Mouse (Mus musculus) liver, embryonic 13.5 days (tissue): ENCODE results near the gene Dock7. TPM values are rescaled to one million over a fixed set of nuclear protein-coding genes. Genes with fewer than 3 reads are reported as not detected.
A peak's percentile ranks its signal among the peaks of the same experiment; 100 is the strongest.

ENCODE experiments used
- ATAC-seq: fragments of 200-750 bp; cut with Nextera tagmentation; 2 replicates; pipeline ENCODE4 v1.8.0; 2017; ENCODE audit warnings: low read depth, mild to moderate bottlenecking, moderate number of reproducible peaks, moderate library complexity
- DNase-seq: peaks from one replicate; pipeline ENCODE4 v3.0.0; 2022
- H3K27ac ChIP-seq: fragments of 300-500 bp; sonication (generic); 2 replicates; pipeline ENCODE4 v1.5.1; 2015; ENCODE audit warnings: moderate library complexity, mild to moderate bottlenecking, inconsistent platforms
- H3K27me3 ChIP-seq: fragments of 300-500 bp; sonication (generic); 2 replicates; pipeline ENCODE4 v1.6.1; 2015; ENCODE audit warnings: mild to moderate bottlenecking, inconsistent platforms
- H3K36me3 ChIP-seq: fragments of 300-500 bp; sonication (generic); 2 replicates; pipeline ENCODE4 v1.6.1; 2015; ENCODE audit warnings: mild to moderate bottlenecking, inconsistent platforms
- H3K4me1 ChIP-seq: fragments of 300-500 bp; sonication (generic); replicated peaks from 2 replicates; pipeline ENCODE4 v1.6.1; 2015; ENCODE audit warnings: inconsistent platforms
- H3K4me2 ChIP-seq: fragments of 300-500 bp; sonication (generic); 2 replicates; pipeline ENCODE4 v1.6.1; 2015; ENCODE audit warnings: inconsistent platforms, mild to moderate bottlenecking, moderate library complexity
- H3K4me3 ChIP-seq: fragments of 300-500 bp; sonication (generic); replicated peaks from 2 replicates; pipeline ENCODE4 v1.5.1; 2015; ENCODE audit warnings: mild to moderate bottlenecking, inconsistent platforms
- H3K9ac ChIP-seq: fragments of 300-500 bp; sonication (generic); 2 replicates; pipeline ENCODE4 v1.6.1; 2015; ENCODE audit warnings: mild to moderate bottlenecking, inconsistent platforms
- H3K9me3 ChIP-seq: fragments of 300-500 bp; sonication (generic); replicated peaks from 2 replicates; pipeline ENCODE4 v1.6.1; 2016; ENCODE audit warnings: inconsistent platforms
- WGBS: fragments of 180-500 bp; shearing (Covaris S2); methylation state at CpG from one replicate; pipeline ENCODE4 v1.1.7; 2015; ENCODE audit not compliant: insufficient replicate concordance; 5-methylcytosine and 5-hydroxymethylcytosine counted together
- polyA plus RNA-seq: library from polyadenylated mRNA; unstranded; fragments of >200 nt; fragmentation: Nextera tagmentation; extraction: Ambion mirVana; gene quantifications from 2 replicates; pipeline ENCODE4 v1.2.1, GENCODE M21; 2015

The Dock7 gene
- polyA plus RNA-seq, 1 experiment from 2014 or later: 9.3 TPM

DNA sequence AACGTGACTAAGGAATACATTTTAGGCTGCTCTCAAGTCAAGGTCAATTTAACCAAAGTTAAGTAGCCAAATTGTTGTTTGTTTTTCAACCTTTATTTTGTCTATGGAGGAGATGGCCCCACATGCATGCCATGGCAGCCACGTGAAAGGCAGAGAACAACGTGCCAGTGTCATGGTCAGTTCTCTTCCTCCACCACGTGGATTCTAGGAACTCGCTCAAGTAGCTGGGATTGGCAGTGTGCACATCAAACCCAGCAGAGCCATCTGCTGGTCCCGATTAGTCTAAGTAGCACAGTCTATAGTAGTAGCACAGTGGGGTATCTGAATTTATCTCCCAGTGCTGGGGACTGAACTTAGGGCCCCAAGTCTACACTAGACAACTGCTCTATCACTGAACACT lies 51.9 kb downstream of the Dock7 start:
- peaks cover 23% of the 10 kb centered on the region for H3K36me3 ChIP-seq
- no peak overlapping the region for H3K4me3 ChIP-seq
- no peak for DNase-seq
- H3K27me3 ChIP-seq: no peaks in the 10 kb centered on the region
- no peaks in the 10 kb centered on the region for H3K9me3 ChIP-seq
- no peaks in the 10 kb centered on the region for H3K4me1 ChIP-seq
- H3K4me2 ChIP-seq: no peak overlapping the region
- no peak overlapping the region for H3K27ac ChIP-seq
- WGBS: 69% methylated on average over 6 of the region's 6 CpGs
- 0 out of 2 replicates have a peak, but pooled peaks have one; percentile 12 for ATAC-seq
- H3K9ac ChIP-seq: no peak overlapping the region

DNA sequence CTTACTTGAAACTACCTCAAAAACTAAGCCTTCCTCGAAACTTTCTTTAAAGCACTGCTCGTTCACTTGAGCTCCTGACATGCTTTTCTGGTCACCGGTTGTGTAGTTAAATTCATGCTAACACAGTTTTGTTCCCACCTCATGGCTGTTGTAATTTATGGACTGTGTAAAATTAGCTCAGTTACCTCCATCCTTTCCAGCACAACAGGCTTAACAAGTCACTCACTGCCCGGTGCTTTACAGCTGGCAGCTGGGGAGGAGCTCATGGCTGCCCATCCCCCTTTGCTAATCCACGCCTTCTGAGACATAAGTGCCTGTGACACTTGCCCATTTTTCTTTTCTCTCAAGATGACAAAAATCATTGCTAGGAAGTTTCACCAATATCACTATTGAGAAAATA lies 56.2 kb downstream of the Dock7 start:
- DNase-seq: no peak
- WGBS: 76% methylated on average over 5 of the region's 5 CpGs
- no peak for ATAC-seq
- H3K4me1 ChIP-seq: no peaks in the 10 kb centered on the region
- no peak overlapping the region for H3K27ac ChIP-seq
- no peak overlapping the region for H3K4me2 ChIP-seq
- H3K9ac ChIP-seq: no peak overlapping the region
- H3K9me3 ChIP-seq: no peaks in the 10 kb centered on the region
- H3K27me3 ChIP-seq: no peaks in the 10 kb centered on the region
- no peak overlapping the region for H3K4me3 ChIP-seq
- peaks cover 8% of the 10 kb centered on the region; the same call in 1 of the 2 replicates for H3K36me3 ChIP-seq

GRCm38 (mm10) chr4:99048581-99048980 lies 72.1 kb downstream of the Dock7 start:
- Histone ChIP-seq H3K27ac (no peak overlapping the region), H3K4me3 (no peak overlapping the region), H3K36me3 (peaks cover 8% of the 10 kb centered on the region; the same call in 1 of the 2 replicates), H3K4me1 (peaks cover 29% of the 10 kb centered on the region), H3K9ac (no peak overlapping the region), H3K4me2 (no peak overlapping the region), H3K9me3 (no peaks in the 10 kb centered on the region), H3K27me3 (no peaks in the 10 kb centered on the region)
- DNase-seq (no peak), ATAC-seq (no peak)
- 70% methylated on average over 2 of the region's 2 CpGs for WGBS

- peaks cover 22% of the 10 kb centered on the region for H3K36me3 ChIP-seq
- 73% methylated on average over 3 of the region's 3 CpGs for WGBS
- no peaks in the 10 kb centered on the region for H3K9me3 ChIP-seq
- no peak for ATAC-seq
- no peak overlapping the region for H3K9ac ChIP-seq
- no peaks in the 10 kb centered on the region for H3K27me3 ChIP-seq
- H3K4me3 ChIP-seq: no peak overlapping the region
- H3K4me2 ChIP-seq: no peak overlapping the region
- H3K4me1 ChIP-seq: peaks cover 29% of the 10 kb centered on the region
- DNase-seq: no peak
- H3K27ac ChIP-seq: no peak overlapping the region
Observed at GRCm38 (mm10) chr4:99046471-99046870, 74.2 kb downstream of the Dock7 start.

DNA sequence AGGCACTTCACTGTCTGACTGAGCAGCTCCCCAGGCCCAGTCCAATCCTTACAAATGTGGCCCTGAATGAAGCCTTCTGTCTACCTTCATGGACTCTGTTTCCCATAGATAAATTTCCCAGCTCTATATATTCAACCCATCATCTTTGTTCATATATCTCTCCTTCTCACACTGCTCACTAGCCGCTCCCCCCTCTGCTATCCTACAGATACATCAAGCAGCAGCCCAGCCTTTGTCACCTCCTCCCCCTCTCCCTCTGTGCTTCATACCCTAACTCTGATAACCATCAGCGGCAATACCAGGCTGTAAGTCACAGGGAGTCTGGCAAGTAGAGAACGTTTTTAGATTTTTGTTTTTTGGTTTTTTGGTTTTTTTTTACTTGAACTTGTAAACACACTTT lies 75.9 kb downstream of the Dock7 start:
- Histone ChIP-seq H3K9ac (peak overlapping the region; percentile 10; the same call in 1 of the 2 replicates), H3K27ac (peak overlapping the region; percentile 65), H3K4me2 (0 out of 2 replicates have a peak overlapping the region, but pooled peaks have one; percentile 9), H3K4me3 (no peak overlapping the region), H3K27me3 (no peaks in the 10 kb centered on the region), H3K36me3 (peaks cover 24% of the 10 kb centered on the region), H3K9me3 (no peaks in the 10 kb centered on the region), H3K4me1 (peaks cover 29% of the 10 kb centered on the region)
- DNase-seq (peak; percentile 55), ATAC-seq (peak; percentile 99)
- WGBS: 20% methylated on average over 3 of the region's 3 CpGs

GRCm38 (mm10) chr4:99032921-99033320 lies 87.8 kb downstream of the Dock7 start:
- H3K4me2 ChIP-seq: peak overlapping the region; percentile 36; the same call in 1 of the 2 replicates
- no peaks in the 10 kb centered on the region for H3K9me3 ChIP-seq
- no peaks in the 10 kb centered on the region for H3K4me1 ChIP-seq
- ATAC-seq: no peak
- DNase-seq: no peak
- H3K36me3 ChIP-seq: no peaks in the 10 kb centered on the region
- no peak overlapping the region for H3K9ac ChIP-seq
- H3K4me3 ChIP-seq: no peak overlapping the region
- H3K27me3 ChIP-seq: no peaks in the 10 kb centered on the region
- 28% methylated on average over 4 of the region's 4 CpGs for WGBS
- H3K27ac ChIP-seq: no peak overlapping the region

- peak within 1 kb of the TSS; percentile 36 for H3K4me3 ChIP-seq
- H3K27me3 ChIP-seq: no peaks in the 10 kb centered on the region
- H3K9ac ChIP-seq: no peak within 1 kb of the TSS
- no peak for DNase-seq
- H3K27ac ChIP-seq: no peak within 1 kb of the TSS
- H3K4me1 ChIP-seq: no peaks in the 10 kb centered on the region
- H3K9me3 ChIP-seq: no peaks in the 10 kb centered on the region
- ATAC-seq: no peak
- H3K4me2 ChIP-seq: no peak within 1 kb of the TSS
- WGBS: 72% methylated on average over 2 of the region's 2 CpGs
- no peaks in the 10 kb centered on the region for H3K36me3 ChIP-seq
Observed at GRCm38 (mm10) chr4:99030686-99031085, 90.0 kb downstream of the Dock7 start, which contains the start of gene Angptl3. Gene Angptl3, plus strand, starts transcription at chr4:99030954.

DNA sequence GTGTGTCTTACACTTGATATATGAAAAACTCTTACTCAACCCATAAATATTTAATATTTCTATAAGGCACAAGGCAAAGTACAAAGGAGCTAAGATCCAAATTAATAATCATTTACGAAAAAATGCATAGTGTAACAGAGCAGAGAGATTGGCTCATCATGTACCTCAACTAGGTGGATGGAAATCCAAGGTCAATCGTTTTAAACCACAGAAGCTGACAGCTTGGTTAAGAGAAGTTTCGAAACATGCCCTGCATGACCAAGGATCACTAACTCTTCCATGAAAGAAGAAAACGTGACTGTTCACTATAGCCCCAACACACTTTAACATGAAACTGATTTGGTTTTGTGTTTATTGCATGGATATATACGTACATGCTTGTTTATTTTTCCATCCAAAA lies 92.3 kb downstream of the Dock7 start:
- no peak for ATAC-seq
- 59% methylated on average over 5 of the region's 5 CpGs for WGBS
- no peak for DNase-seq
- H3K4me3 ChIP-seq: no peak overlapping the region
- H3K36me3 ChIP-seq: no peaks in the 10 kb centered on the region
- no peak overlapping the region for H3K27ac ChIP-seq
- no peak overlapping the region for H3K9ac ChIP-seq
- H3K4me2 ChIP-seq: no peak overlapping the region
- H3K4me1 ChIP-seq: no peaks in the 10 kb centered on the region
- no peaks in the 10 kb centered on the region for H3K9me3 ChIP-seq
- H3K27me3 ChIP-seq: no peaks in the 10 kb centered on the region

DNA sequence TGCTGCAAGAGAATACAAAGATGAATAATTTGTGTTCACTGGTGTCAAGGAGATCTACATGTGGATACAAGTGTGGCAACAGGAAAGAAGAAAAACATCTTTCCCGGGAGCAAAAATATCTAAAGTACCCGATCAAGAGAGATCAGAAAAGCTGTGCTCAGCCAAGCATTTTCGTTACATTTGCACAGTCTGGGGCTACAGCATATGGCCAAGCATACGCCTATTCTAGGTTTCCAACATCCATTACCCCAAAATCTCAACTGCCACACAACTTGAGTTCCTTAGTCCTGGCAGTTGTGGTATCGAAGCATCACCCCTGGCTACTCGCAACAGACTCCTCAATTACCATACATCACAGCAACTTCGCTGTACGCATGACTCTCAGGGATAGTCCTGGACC lies 98.5 kb downstream of the Dock7 start:
- H3K4me1 ChIP-seq: no peaks in the 10 kb centered on the region
- H3K27ac ChIP-seq: no peak overlapping the region
- WGBS: 84% methylated on average over 8 of the region's 8 CpGs
- H3K9ac ChIP-seq: no peak overlapping the region
- no peaks in the 10 kb centered on the region for H3K9me3 ChIP-seq
- no peaks in the 10 kb centered on the region for H3K27me3 ChIP-seq
- H3K4me3 ChIP-seq: no peak overlapping the region
- H3K4me2 ChIP-seq: no peak overlapping the region
- DNase-seq (no peak), ATAC-seq (no peak)
- H3K36me3 ChIP-seq: peaks cover 10% of the 10 kb centered on the region

DNA sequence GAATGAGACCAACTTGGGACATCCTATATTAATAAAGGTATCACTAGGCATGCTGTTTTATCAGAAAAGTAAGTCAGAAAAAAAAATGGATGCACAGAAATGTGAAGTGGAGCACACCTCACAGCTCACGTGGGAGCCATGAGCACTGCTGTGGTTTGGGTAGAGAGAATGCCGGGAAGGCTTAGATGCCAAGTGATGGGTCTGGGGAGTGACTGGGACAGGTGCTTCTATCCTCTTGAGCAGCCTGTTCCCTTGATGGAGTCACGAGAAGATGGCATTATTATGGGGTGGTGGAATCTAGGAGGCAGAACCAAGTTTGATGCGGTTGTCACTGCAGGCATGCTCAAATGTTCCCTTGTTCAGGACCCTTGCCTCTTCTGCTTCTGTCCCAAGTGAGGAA lies 109.7 kb downstream of the Dock7 start:
- Histone ChIP-seq H3K9ac (no peak overlapping the region), H3K27me3 (no peaks in the 10 kb centered on the region), H3K4me1 (no peaks in the 10 kb centered on the region), H3K27ac (no peak overlapping the region), H3K4me3 (no peak overlapping the region), H3K36me3 (no peaks in the 10 kb centered on the region), H3K4me2 (no peak overlapping the region), H3K9me3 (no peaks in the 10 kb centered on the region)
- DNase-seq (no peak), ATAC-seq (no peak)
- 77% methylated on average over 4 of the region's 4 CpGs for WGBS

- no peak for ATAC-seq
Observed at GRCm38 (mm10) chr4:99006319-99006718, 114.4 kb downstream of the Dock7 start.

DNA sequence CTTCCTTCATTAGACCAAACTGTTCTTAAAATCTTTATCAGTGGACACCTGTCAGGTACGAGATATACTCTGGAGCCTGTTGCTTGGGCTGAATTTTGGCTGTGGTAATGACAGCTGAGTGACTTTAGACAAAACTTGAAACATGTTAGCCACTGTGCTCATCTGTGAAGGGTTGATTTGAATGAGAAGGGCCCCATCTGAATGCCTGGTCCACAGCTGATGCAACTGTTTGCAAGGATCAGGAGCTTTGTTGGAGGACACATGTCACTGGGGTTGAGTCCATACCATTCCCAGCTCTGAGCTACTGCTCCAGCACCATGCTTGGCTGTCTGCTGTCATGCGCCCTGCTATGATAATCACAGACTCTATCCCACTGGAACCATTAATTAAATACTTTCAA lies 115.1 kb downstream of the Dock7 start:
- no peaks in the 10 kb centered on the region; the same call in 1 of the 2 replicates for H3K36me3 ChIP-seq
- no peak overlapping the region for H3K4me3 ChIP-seq
- DNase-seq (no peak), ATAC-seq (no peak)
- no peaks in the 10 kb centered on the region for H3K4me1 ChIP-seq
- no peak overlapping the region for H3K27ac ChIP-seq
- H3K27me3 ChIP-seq: no peaks in the 10 kb centered on the region
- WGBS: 63% methylated on average over 2 of the region's 2 CpGs
- H3K9me3 ChIP-seq: no peaks in the 10 kb centered on the region
- H3K4me2 ChIP-seq: no peak overlapping the region
- no peak overlapping the region for H3K9ac ChIP-seq

More at GRCm38 (mm10) chr4:99006319-99006718, 114.4 kb downstream of the Dock7 start:
- Histone ChIP-seq H3K27ac (no peak overlapping the region), H3K9me3 (no peaks in the 10 kb centered on the region), H3K4me2 (no peak overlapping the region), H3K4me3 (no peak overlapping the region), H3K36me3 (no peaks in the 10 kb centered on the region; the same call in 1 of the 2 replicates), H3K9ac (no peak overlapping the region), H3K27me3 (no peaks in the 10 kb centered on the region), H3K4me1 (no peaks in the 10 kb centered on the region)
- WGBS: 58% methylated on average over 2 of the region's 2 CpGs
- DNase-seq: no peak
